Mouse (Mus musculus): ENCODE measurements at regions not wholly inside any gene's neighbourhood (a gene's known extent, or its start where the extent isn't known, plus 50 kb on each side); places are given as distances from the start of the nearest gene placed in this dataset.
"Not testable (repeated sequence)": the region's sequence is repeated elsewhere in the genome, so short reads cannot be mapped to it uniquely, and the experiment has no call there.

DNA sequence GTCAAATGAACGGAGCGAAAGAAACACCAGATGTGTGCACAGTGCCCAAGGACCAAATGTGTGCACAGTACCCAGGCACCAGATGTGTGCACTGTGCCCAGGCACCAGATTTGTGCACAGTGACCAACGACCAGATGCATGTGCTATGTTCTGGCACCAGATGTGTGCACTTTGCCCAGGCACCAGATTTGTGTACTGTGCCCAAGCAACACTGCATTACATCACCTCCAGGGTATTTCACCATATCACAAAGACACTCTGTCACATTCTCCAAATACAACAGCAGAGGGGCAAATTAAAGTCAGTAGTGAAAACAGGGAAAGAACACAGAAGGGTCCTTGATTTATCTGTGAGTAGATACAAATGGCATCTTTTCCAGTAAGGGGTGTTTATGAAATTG, 93.4 kb downstream of the Mettl4 start:
- 0 out of 2 replicates have a peak, but pooled peaks have one; percentile 27 for ATAC-seq (replicated peaks; ENCODE audit: insufficient number of reproducible peaks, insufficient read depth, low FRiP score, low read depth)

DNA sequence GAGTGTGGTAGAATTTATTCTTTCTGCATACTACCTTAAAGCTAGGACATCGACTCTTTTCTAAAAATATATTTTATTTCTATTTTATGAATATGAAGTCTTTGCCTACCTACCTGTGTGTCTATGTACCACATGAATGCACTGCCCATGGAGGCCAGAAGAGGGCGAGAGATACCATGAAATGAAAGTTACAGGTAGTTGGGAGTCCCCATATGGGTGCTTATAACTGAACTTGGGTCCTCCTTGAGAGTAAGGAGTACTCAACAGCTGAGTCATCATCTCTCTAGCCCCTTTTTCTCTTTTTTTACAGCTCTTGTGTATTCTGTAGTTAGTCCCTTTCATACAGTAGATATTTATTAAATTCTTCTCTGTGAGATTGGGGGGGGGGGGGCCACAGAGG, 94.3 kb downstream of the Mettl4 start:
- no peaks in the 10 kb centered on the region for H3K9me3 ChIP-seq (replicated peaks)
- ATAC-seq (replicated peaks; ENCODE audit: insufficient number of reproducible peaks, insufficient read depth, low FRiP score, low read depth) = no peak
- 69% methylated on average over 2 of the region's 2 CpGs for WGBS
- no peak overlapping the region for H3K9ac ChIP-seq
- no peaks in the 10 kb centered on the region for H3K4me1 ChIP-seq (replicated peaks)
- H3K36me3 ChIP-seq = no peaks in the 10 kb centered on the region
- no peak overlapping the region for H3K4me3 ChIP-seq
- H3K27me3 ChIP-seq = no peaks in the 10 kb centered on the region
- H3K4me2 ChIP-seq = no peak overlapping the region
- no peak overlapping the region for H3K27ac ChIP-seq

More for the DNA sequence above, 93.4 kb downstream of the Mettl4 start:
- Histone ChIP-seq H3K27me3 (no peaks in the 10 kb centered on the region), H3K4me1 (replicated peaks) (no peaks in the 10 kb centered on the region), H3K4me2 (no peak overlapping the region), H3K27ac (no peak overlapping the region), H3K9me3 (replicated peaks) (no peaks in the 10 kb centered on the region), H3K4me3 (no peak overlapping the region), H3K9ac (no peak overlapping the region), H3K36me3 (no peaks in the 10 kb centered on the region)
- 65% methylated on average over 3 of the region's 3 CpGs for WGBS

DNA sequence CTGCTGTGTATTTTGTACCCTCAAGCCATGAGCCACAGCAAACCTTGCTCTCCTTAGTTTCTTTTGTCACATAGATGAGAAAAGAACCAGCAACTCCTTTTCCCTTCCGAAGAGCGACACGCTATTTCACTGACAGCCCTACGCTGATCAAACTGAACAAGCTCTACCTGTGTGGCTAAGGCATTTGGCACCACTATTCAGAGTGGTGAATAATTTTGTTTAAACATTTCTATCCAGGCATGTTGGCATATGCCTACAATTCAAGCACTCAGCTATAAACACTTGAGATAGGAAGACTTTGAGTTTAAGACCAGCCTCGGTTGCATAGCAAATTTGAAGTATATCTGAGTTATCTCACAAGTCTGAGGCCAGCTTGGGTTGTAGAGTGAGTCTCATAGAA, 95.2 kb downstream of the Mettl4 start:
- WGBS = 87% methylated on average over 5 of the region's 5 CpGs
- Histone ChIP-seq H3K4me2 (no peak overlapping the region), H3K9me3 (replicated peaks) (no peaks in the 10 kb centered on the region), H3K4me3 (no peak overlapping the region), H3K27ac (no peak overlapping the region), H3K4me1 (replicated peaks) (no peaks in the 10 kb centered on the region), H3K27me3 (no peaks in the 10 kb centered on the region), H3K36me3 (no peaks in the 10 kb centered on the region), H3K9ac (no peak overlapping the region)
- ATAC-seq (replicated peaks; ENCODE audit: insufficient number of reproducible peaks, insufficient read depth, low FRiP score, low read depth) = no peak

DNA sequence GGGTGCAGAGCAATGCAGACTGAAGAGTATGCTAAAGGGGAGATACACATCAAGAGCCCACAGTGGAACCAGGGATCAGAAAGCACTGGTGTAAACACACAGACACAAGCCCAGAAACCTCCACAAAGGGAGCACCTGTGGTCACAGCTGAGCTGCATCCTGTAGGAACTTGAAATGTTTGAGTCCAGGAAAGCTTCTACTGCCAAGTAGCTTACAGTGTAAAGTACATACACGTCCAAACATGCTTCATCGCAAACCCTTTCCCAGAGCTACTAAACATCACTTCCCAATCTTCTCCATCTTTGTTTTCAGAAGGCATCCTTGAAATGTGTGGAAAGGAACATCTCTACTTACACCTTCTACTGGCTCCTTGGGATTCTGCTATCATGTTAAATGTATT, 97.4 kb downstream of the Mettl4 start:
- no peak for ATAC-seq (replicated peaks; ENCODE audit: insufficient number of reproducible peaks, insufficient read depth, low FRiP score, low read depth)
- H3K4me2 ChIP-seq = no peak overlapping the region
- H3K27ac ChIP-seq = no peak overlapping the region
- H3K27me3 ChIP-seq = no peaks in the 10 kb centered on the region
- H3K9me3 ChIP-seq (replicated peaks) = no peaks in the 10 kb centered on the region
- H3K36me3 ChIP-seq = no peaks in the 10 kb centered on the region
- H3K4me3 ChIP-seq = no peak overlapping the region
- no peak overlapping the region for H3K9ac ChIP-seq
- 69% methylated on average over 2 of the region's 2 CpGs for WGBS
- no peaks in the 10 kb centered on the region for H3K4me1 ChIP-seq (replicated peaks)

DNA sequence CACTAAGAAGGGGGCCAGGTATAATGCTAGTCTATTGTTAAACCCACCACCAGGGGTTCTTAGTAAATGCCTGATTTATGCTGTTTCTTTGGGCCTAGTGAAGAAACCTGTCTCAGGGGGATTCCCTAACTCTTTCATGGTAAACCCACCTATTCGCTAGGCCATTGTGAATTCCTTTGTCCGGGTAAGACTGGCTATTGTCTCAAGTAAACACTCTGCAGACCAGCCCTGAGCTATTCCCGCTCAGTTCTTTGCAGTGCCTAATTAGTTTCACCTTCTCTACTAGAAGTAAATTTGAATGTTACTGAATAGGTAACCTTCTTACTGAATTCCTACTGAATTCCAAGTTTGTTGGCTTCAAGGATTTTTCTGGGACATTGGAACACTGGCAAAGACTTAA, 98.3 kb downstream of the Mettl4 start:
- H3K9ac ChIP-seq; ATAC-seq (replicated peaks; ENCODE audit: insufficient number of reproducible peaks, insufficient read depth, low FRiP score, low read depth); H3K36me3 ChIP-seq; H3K4me2 ChIP-seq; H3K4me3 ChIP-seq; H3K4me1 ChIP-seq (replicated peaks); H3K9me3 ChIP-seq (replicated peaks); H3K27ac ChIP-seq; H3K27me3 ChIP-seq: not testable (repeated sequence)
- 59% methylated on average over 3 of the region's 3 CpGs for WGBS

Data from heart, embryonic 15.5 days (tissue).